Mouse (Mus musculus) cerebellum, postnatal 36 days (tissue): ENCODE measurements around the gene Dnase1l2.
"Not testable (repeated sequence)": the region's sequence is repeated elsewhere in the genome, so short reads cannot be mapped to it uniquely, and the experiment has no call there.

ENCODE experiments used
- DNase-seq, 2 experiments: peaks; one replicate each; pipeline ENCODE4 v3.0.0; 2021 to 2022; ENCODE audit warnings: mixed read lengths in 2 of 2

Gene Dnase1l2

DNA sequence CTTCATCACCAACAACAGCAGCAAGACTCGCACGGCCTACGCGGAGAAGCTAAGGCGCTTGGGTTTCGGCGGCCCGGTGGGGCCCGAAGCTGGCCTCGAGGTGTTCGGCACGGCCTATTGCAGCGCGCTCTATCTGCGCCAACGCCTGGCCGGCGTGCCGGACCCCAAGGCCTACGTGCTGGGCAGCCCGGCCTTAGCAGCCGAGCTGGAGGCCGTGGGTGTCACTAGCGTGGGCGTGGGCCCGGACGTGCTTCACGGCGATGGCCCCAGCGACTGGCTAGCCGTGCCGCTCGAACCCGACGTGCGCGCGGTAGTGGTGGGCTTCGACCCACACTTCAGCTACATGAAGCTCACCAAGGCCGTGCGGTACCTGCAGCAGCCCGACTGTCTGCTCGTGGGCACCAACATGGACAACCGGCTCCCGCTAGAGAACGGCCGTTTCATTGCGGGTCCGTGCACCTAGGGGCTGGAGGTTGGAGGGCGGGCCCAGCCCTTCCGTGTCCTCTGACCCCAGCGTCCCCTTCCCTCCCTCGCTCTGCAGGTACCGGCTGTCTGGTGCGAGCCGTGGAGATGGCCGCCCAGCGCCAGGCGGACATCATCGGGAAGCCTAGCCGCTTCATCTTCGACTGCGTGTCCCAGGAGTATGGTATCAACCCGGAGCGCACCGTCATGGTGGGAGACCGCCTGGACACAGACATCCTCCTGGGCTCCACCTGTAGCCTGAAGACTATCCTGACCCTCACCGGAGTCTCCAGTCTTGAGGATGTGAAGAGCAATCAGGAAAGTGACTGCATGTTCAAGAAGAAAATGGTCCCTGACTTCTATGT is 28.0 kb upstream of the Dnase1l2 start:
- DNase-seq: peak; percentile 43 to 54

DNA sequence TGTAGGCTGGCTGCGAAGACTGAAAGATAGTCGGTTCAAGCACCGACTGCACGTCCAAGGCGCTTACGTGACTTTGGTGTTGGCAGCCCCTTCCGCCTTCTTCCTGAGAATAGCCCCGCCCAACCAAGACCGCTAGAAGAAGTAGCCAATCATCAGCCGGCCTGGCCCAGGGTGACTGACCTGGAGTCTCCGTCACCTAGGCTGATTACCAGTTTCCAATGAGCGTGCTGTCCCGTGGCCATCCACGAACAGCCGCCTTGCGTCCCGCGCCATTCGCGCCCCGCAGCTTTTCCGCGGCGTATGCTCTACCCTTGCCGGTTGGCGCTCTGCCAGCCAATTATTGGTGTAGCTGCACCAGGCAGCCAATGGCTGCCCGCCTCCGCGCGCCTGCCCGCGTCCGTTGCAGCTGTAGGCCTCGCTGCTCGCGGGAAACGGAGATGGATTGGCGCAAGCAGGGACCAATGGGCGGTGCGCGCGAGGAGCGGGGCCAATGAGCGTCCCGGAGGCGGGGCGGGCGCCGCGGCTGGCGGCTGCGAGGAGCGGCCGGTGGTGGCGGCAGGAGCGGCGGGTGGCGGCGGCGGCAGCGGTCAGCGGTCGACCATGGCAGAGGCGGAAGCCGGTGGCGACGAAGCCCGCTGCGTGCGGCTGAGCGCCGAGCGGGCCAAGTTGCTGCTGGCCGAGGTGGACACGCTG is 27.2 kb upstream of the Dnase1l2 start, which contains the start of the genes E4f1 and Pgp:
Gene E4f1 (minus strand): TSS at position 404 of the 693 bp plus-strand sequence.
Gene Pgp (plus strand): TSS at position 483 of the 693 bp plus-strand sequence.
- DNase-seq: peak; percentile 100

DNA sequence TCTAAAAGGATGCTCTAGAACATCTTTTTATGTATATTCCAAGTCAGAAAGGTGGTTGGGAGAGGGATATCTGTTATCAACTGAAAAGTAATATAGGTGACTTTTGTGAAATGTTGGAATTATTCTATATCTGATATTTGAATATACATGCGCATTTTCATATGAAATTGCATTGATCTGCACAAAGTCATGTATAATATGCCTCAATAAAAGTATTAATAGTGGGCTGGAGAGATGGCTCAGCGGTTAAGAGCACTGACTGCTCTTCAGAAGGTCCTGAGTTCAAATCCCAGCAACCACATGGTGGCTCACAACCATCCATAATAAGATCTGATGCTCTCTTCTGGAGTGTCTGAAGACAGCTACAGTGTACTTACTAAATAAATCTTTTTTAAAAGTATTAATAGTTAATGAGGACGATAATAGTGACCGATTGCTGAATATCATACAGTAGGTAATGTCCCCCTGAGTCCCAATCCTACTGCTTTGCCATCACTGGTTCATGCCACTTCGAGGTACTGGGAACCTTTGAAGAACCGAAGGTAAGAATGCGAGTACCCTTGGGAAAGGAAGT is 26.5 kb upstream of the Dnase1l2 start:
- DNase-seq: no peak

GRCm38 (mm10) chr17:24468636-24469246 is 25.8 kb upstream of the Dnase1l2 start:
- no peak for DNase-seq

- DNase-seq: no peak
Observed at GRCm38 (mm10) chr17:24463374-24464133, 20.6 kb upstream of the Dnase1l2 start.

GRCm38 (mm10) chr17:24462932-24463331 is 20.0 kb upstream of the Dnase1l2 start:
- DNase-seq: no peak

DNA sequence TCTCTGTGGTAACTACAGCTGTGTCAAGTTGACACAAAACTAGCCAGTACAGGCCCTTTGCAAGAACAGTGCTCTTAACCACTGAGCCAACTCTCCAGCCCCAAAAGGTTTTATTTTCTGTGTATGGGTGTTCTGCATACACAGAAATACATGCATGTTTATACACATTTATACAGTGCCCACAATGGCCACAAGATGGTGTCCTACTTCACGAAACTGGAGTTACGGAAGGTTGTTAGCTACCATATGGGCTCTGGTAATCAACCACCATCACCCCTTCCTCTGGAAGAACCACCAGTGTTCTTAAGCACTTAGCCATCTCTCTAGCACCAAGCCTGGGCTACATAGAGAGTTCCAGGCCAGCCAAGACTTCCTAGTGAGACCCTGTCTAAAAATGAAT is 18.7 kb upstream of the Dnase1l2 start:
- DNase-seq: no peak

DNA sequence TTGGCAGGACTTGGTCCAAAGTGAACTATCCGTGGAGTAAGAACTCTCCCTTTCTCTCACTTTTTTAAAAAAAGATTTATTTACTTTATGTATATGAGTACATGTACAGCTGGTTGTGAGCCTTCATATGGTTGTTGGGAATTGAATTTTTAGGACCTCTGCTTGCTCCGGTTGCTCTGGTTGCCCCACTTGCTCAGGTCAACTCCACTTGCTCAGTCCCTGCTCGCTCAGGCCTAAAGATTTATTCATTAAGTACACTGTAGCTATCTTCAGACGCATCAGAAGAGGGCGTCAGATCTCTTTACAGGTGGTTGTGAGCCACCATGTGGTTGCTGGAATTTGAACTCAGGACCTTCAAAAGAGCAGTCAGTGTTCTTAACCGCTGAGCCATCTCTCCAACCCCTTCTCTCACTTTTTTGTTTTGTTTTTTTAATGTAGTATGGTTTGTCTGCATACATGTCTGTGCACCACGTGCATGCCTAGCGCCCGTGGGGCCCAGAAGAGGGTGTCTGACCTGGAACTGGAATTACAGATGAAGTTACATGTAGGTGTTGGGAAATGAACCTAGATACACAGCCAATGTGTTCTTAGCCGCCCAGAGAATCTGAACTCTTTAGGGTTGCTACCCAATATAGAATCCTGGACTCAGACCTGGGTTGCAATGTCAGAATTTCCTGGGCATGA is 12.8 kb upstream of the Dnase1l2 start:
- DNase-seq: not testable (repeated sequence)

GRCm38 (mm10) chr17:24454756-24455522 is 12.0 kb upstream of the Dnase1l2 start:
- peak; percentile 97 to 98 for DNase-seq

DNA sequence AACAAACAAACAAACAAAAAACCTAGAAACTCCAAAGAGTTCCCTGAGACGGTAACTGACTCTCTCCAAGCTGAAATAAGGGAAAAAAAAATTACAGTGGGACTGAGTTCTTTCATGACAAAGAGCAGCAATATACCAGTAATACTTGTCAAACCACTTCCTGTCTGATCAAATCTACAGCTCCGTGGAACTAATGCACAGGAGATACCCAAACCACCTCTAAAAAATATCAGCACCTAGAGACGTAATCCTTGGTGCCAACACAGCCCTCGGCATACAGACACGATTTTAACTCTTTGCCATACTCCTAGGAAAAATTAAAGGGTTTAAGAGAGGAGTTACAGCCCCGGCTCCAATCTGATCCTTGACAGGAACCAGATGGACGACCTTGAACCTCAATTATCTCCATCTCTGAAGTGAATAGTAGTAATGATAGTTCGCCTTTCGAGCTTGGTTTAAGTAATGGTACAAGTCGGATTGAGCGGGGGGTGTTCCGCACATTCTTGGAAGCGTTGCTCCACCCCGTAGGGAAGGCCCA is 11.4 kb upstream of the Dnase1l2 start:
- no peak for DNase-seq

DNA sequence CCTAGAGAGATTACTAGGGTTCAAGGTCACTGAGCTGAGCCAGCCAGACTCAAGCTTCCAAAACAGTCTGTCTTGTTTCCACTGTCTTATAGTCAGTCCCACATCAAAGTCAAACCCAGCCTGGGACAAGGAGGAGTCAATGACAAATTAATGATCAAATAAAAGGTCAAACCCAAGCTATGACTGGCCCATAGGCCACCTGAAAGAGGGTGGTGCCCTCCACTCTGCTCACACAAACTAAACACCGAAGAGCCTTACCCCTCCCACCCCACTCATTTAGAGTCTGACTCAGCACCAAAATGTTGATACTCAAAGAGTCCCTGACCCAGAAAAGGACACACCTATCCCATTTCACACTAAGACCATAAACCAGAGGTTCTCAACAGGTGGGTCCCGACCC is 10.5 kb upstream of the Dnase1l2 start:
- no peak for DNase-seq

- DNase-seq: no peak
Observed at GRCm38 (mm10) chr17:24451220-24451619, 8.3 kb upstream of the Dnase1l2 start.

GRCm38 (mm10) chr17:24449507-24449906 is 6.6 kb upstream of the Dnase1l2 start:
- no peak for DNase-seq

- DNase-seq: no peak
Observed at GRCm38 (mm10) chr17:24446590-24446989, 3.7 kb upstream of the Dnase1l2 start.

GRCm38 (mm10) chr17:24443409-24443808 is 504 bp upstream of the Dnase1l2 start:
- DNase-seq: peak; percentile 78 to 80

DNA sequence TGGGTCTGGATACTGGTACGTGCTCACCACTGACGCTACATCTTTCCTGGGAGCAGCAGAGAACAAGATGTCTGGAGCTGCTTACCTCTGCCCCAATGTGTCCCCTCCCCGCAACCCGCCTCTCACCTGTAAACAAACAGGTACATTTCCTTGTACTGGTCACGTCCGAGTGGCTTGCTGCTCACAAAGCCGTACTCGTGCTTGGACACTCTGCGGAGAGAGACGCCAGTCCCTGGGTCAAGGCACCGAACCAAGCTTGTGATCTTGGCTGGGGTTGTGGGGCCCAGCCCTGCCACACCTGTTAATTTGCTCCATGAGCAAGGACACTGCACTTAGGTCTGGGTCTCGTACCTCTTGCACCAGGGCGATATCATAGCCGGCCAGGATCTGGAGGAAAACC is 798 bp downstream of the Dnase1l2 start:
- no peak for DNase-seq

DNA sequence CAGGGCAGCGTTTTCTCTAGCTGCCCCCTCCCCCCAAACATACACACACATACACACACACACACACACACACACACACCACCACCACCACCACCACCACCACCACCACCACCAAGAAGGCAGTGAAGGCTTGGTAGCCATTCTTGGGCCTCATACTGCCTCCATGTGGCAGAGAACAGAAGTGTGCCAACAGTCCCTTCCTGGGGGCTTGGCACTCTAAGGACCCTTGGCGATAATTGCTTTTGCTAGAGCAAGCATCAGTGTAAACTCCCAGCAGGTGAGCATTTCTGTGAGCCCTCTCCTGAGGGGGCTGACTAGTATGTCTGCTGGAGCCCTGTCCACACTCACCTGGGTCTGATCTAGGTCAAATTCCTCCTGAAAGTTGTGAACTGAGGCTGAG is 1.8 kb downstream of the Dnase1l2 start:
- no peak for DNase-seq

DNA sequence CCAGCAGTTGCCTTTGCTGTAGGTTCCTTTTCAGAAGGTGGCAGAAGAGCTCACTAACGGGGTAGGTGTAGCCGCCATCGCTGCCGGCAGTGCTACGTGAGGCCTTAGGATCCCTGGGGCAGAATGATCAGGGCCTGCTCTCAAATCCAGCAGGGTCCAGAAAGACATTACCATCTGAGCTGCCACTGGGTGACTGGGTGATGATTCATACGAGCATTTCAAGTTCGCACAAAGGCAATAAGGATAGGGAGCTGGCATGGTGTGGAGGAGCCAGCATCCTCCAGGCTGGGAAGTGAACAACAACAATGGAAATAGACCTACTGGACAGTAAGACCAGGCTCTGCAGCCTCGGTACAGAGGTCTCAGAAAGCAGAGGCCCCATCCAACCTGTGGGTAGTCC is 2.5 kb downstream of the Dnase1l2 start:
- DNase-seq: no peak

- DNase-seq: peak; percentile 47 to 67
Observed at GRCm38 (mm10) chr17:24437016-24437415, 5.9 kb downstream of the Dnase1l2 start.

GRCm38 (mm10) chr17:24429201-24429983 is 13.5 kb downstream of the Dnase1l2 start:
- no peak for DNase-seq
